Mouse (Mus musculus): ENCODE measurements around the gene Sap30. TPM values are rescaled to one million over a fixed set of nuclear protein-coding genes. Genes with fewer than 3 reads are reported as not detected.
"Not testable (repeated sequence)": the region's sequence is repeated elsewhere in the genome, so short reads cannot be mapped to it uniquely, and the experiment has no call there.

The Sap30 gene
- total RNA-seq (2021), result 10 to 100 TPM; 13.3 to 13.7 TPM
- 8.9 and 12.9 TPM in 2 replicates for polyA plus RNA-seq (2012; rRNA removed)
- long read RNA-seq, transcript Sap30-201 (4 exons, 1,178 nt), result major isoform, 19 of 19 reads
- long read RNA-seq, partial matches to known transcripts, result 0 of 19 reads
- long read RNA-seq, other reads (novel, unspliced or antisense), result 0 of 19 reads

DNA sequence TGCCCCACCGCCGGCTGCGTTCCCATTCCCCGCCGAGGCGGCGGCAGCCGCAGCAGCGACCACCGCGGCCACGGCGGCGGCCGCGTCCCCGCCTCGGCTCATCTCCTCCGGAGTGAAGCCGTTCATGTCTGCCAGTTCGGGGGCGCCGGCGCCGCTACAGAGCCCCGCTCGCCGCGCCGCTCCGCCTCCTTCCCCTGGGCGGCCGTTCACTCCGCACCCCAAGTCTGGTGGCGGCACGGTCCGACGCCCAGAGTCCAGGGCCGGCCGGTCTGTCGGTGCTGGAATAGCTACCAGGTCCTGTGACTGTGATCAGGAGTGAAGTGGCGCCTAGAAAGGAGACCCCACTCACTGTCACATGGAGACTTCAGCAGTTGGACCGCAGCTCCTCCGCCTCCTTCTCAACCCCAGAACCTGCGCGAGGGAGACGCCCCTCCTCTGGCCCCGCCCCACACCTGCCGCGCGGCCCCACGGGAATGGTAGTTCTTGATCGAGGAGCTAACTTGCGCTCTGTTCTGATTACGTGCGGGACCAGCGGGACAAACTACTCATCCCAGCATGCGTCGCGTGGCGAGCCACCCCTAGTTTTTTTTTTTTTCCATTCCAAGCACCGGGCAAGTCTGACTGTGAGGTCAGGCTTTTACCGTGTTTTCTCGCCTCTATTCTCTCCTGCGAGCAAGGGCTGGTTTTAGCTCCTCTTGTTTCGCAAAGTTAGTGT is at the start of gene Sap30:
TSS of gene Sap30 (minus strand) at position 420 of the 715 bp plus-strand sequence.
- DNase-seq, result peak; percentile 99

DNA sequence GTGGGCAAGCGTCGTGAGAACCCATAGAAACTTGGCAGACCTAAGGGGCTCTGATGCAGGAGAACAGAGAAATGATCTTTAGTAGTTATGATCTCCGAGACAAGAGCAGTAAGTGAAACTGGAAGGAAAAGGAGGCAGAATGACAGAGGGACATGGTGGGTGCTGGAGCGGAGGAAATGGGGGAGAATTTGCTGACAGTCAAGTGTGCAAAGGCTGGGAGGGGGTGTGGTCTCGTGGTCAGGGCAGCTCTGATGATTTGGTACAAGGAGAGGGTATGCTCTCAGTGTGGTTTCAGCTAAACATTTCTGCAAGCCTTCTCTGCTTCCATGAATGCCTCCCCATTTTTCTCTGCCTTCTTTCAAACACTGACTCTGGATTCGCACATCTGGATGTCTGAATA is 48.5 kb upstream of the Sap30 start:
- no peak for DNase-seq

DNA sequence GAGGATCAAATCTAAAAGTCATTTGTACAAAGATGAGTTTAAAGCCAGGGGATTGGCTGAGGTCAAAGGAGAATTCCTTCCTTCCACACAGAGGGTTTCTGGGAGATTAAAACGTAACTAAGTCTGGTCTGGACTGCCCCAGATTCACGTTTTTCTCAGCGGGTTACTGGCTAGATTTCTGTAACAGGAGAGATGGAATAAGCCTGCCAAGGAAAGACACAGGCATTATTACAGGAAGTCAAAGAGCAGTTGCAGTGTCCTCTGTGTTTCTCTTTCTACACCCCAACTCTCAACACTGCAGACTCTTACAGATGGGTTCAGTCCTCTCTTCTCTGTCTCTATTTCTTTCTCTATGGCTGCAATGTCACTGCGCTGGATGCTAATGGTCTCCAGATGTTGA is 46.8 kb upstream of the Sap30 start:
- DNase-seq, result no peak

DNA sequence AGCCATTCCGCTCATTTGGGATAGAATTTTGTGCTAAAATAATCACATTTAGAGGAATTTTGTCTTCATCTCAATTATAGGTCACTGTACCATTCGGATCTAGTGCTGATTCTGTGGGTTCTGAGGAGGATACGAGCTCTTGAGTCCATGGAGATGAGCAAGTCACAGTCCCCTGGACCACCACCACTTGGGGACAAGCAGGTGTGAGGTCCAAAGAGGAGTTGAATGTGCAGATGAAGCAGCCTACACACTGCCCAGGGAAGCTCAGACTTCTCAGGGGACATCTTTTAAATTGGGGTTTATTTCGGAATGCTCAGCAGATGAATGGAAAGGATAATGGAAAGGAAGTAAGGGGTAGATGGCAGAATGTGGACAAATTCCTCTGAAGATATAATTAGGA is 45.4 kb upstream of the Sap30 start:
- DNase-seq, result no peak

DNA sequence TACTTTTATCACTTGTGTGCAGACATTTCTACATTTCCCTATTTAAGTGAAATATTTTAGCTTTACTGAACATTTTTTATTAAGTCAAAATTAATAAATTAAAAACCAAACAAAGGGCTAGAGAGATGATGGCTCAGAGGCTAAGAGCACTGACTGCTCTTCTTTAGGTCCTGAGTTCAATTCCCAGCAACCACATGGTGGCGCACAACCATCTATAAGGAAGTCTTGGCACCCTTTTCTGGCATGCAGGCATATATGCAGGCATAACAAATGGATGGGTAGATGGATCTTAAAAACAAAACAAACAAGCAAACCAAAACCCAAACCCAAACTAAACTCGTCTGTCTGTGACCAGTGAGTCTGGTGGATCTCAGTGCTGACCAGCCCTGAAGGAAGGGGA is 44.6 kb upstream of the Sap30 start:
- DNase-seq, result no peak

DNA sequence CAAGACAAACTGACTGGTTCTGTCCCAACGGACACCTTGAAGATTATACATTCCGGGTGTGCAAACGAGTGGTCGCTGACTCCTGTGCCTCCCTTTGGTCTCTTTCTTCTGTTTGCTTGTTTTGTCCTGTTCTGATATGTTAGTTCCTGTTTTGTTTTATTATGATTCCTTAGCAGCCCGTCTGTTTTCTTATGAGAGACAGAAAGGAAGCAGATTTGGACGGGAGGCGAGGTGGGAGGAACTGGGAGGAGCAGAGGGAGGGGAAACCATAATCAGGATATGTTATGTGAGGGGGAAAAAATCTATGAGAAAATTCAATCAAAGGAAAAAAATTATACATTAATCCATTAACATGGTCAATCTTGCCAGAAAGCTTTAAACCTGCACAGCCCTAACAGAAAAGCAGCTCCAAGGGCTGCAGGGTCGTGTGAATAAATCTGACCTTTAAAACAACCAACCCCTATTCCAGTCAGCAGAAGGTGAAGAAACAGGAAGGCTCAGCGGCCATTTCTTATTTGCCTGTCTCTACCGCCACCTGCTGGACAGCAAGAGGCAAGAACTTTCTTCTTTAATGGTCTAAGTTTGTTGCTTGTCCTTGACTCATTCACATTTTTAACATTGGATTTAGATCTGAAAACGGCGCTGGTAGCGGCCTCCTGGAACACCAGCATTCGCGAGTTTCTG is 43.1 kb upstream of the Sap30 start:
- DNase-seq, result peak; percentile 85

DNA sequence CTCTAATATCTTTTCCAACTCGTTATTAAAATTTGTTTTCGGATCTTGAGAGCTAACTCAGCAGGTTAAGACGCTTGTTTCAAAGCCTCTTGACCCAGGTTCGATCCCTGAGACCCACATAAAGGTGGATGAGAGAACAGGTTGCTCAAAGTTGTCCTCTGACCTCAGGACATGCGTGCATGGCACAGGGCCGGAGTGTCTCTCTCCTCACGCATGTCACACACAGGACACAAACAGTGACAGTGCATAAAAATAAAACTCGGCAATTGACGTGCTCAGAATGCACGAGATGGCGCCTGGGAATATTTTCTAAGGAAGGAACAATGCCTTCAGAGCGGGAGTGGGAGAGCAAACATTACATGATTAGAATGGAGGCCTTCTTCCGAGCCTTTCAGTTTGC is 42.6 kb upstream of the Sap30 start:
- no peak for DNase-seq

DNA sequence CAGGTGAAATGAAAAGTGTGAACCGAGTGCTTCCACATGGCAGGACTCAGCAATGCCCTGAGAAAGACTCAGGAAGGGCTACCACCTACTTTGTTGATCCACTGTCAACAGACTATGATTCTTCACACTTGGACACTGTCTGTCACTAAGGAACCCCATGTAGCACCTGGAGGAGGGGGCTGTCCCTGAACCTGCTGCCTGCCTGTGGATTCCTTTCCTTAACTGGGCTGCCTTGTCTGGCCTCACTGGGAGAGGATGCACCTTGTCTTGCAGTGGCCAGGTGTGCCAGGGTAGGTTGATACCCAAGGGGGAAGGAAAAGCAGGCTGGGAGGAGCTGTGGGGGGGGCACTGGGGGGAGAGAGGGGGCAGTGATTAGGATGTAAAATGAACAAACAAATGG is 40.4 kb upstream of the Sap30 start:
- no peak for DNase-seq

DNA sequence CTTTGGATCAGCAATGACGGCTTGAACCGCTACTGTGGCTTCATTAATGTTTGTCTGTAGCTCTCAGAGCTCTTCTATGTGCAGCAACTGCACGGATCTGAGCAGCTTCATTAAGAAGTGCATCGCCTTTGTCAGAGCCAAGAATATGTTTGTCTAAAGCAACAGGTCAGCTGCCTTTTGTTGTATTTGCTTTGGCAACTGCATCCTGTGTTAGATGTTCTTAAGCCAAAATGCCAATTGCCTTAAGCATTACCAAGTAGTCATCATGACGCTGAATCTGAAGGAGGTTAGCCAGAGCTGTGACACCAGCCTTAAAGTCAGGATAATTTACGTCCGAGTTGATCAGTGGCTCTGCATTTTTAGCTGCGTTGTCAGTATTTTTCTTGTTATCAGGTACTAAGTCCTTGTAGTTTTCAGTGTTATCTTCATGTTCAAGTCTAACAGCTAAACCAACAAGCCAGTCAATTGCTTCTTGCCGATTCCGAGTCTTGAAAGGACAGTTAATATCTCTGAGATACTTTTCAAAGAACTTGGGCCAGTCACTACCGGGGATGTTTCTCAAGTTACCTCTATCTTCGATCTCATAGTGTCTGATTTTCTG is 32.6 kb upstream of the Sap30 start:
- DNase-seq, result peak; percentile 14

DNA sequence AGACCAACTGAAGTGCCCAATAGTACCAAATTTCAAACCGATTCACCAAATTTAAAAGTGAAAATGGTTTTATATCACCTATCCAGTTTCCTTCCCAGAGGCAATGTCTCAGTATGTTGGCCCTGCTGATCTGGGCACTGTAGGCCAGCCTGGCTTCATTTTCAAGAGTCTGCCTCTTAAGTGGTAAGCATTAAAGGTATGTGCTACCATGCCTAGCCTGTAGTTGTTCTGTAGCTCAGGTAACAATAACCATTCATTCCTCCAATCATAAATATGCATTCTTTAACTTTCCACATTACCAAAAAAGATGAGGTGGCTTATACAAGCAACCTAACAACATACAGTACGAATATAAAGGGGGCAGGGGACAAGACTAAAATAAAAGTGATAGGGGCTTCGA is 30.1 kb upstream of the Sap30 start:
- no peak for DNase-seq

DNA sequence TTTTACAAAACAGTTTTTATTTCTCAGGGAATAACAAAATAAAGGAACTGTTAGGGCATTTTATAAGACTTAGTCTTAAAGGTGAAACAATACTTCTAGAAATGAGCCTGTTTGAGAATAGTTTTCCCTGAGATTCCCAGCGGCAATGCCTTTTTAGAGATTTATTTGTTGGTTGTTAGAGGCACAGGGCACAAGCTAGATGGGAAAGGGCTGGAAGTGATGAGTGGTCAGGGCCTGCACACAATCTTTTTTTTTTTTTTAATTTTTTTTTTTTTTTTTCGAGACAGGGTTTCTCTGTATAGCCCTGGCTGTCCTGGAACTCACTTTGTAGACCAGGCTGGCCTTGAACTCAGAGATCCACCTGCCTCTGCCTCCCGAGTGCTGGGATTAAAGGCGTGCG is 29.0 kb upstream of the Sap30 start:
- not testable (repeated sequence) for DNase-seq

DNA sequence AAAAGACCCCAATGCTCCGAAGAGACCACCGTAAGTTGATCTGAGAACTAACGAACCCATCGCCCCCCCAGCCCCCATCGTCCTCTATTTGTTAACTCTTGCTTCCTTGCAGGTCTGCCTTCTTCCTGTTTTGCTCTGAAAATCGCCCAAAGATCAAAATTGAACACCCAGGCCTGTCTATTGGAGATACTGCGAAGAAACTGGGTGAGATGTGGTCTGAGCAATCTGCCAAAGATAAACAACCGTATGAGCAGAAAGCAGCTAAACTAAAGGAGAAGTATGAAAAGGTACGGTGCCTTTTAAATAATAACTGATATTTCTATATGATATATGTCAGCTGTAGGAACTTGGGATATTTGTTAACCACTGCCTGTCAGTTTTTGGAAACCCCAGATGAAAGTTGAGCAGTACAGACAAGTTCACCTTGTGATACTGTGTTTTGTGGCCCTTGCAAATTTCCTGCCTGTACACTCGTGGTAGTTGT is 25.6 kb upstream of the Sap30 start:
- not testable (repeated sequence) for DNase-seq

DNA sequence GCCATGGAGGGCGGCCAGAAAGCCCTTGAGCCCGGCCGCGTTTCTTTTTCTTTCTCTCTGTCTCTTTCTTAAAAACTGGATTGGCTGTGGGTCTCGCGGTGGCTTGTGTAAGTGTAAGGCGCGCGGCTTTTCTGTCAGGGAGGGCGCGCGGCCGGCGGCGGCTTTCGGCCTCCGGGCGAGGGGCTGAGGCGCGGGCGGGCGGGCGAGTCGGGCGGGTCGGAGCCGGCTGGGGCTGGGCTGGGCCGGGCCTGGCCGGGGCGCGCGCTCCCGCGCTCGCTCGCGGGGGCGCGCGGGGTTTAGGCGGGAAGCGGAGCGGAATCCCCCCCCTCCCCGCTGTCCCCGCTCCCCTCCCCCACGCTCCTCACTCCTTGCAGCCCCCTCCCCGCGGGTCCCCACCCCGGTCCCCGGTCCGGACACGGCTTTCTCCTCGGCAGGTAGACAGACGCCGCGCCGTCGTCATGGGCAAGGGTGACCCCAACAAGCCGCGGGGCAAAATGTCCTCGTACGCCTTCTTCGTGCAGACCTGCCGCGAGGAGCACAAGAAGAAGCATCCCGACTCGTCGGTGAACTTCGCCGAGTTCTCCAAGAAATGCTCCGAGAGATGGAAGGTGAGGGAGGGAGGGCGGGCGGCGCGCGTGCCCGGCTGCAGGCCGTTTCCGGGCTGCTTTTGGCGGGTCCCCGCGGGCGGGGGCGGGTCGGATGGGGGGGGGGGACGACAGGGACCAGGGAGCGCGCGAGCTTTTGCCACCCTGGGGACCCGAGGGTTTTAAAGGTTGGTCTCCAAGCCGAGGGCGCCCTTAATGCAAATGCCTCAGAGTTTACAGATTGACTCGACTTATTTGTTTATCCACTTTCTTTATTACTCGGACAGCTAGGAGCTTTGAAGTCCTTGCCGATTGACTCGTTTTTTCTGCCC is 24.7 kb upstream of the Sap30 start:
- DNase-seq, result peak; percentile 59

DNA sequence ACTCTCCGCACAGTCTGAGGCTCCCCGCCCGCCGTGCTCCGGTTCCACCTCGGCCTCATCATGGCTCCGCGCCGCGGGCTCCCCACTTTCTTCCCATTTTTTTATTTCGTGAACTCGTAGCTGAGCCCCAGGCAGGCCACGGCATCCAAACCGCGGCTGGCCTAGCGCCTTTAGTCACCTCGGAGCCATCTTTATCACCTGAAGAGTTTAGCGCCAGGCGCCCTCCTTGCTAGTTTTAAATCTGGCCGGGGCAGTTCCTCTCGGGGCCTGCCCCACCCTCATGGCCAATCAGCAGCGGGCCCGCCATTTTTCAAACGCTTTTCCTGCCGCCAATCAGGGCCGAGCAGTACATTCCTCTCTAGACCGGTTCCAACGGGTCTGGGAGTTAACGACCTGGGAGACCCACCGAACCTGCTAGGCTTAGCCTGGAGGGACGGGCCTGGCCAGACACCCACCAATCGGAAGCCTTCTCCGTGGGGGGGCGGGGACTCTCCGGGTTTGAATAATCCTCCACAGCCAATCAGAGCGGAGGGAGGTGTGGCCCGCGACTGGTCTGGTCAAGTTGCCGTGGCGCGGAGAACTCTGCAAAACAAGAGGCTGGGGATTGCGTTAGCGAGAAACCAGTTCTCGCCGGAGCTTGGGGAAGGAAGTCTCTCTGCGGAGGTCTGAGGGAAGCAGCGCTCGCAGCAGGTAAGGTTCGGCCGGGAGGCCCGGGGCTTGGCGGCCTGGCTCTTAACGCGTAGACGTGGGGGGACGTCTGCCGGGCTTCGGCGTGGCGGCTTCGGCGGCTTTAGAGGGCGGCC is 23.9 kb upstream of the Sap30 start, which contains the start of gene Hmgb2:
TSS of gene Hmgb2 (plus strand) at position 592 of the 803 bp plus-strand sequence.
- peak; percentile 100 for DNase-seq

DNA sequence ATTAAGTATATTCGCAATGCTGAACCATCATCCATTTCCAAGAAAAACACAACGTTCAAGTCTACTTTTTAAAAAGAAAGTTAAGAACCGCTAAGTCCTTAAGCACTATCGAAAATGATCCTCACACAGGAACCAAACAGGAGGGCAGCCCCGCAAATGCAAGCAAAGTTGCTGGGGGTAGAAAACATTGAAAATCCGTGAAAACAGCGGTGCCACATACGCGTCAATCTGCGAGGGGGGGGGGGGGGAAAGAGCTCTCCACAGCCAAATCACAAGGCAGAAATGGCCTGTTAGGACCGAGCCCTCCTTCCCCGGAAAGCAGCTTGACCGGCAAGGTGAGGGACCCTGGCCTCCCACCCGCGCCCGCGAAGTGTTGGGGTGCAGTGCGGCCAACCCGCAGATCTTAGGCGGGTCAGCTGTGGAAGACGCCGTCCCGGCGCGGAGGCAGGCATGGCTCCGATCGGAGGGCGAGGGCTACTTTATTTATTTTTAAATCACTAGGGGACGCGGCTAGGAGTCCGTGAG is 23.2 kb upstream of the Sap30 start:
- DNase-seq, result no peak

DNA sequence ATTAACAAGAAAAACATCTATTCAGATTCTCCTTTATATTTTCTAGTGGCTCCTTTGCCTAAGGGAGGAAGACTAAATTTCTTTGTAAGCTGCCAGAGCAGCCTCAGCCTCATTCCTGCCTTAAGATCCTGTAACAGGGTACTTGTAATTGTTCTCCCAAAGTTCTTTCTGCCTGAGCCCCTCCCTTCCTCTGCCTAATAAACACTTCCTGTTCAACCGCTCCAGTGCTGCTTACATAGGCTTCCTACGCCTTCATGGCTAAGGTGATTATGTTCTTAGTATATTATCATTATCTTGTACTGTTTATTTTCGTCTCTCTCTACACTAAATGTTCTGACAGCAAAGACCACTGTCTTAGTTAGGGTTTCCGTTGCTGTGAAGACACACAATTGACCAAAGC is 21.0 kb upstream of the Sap30 start:
- no peak for DNase-seq

DNA sequence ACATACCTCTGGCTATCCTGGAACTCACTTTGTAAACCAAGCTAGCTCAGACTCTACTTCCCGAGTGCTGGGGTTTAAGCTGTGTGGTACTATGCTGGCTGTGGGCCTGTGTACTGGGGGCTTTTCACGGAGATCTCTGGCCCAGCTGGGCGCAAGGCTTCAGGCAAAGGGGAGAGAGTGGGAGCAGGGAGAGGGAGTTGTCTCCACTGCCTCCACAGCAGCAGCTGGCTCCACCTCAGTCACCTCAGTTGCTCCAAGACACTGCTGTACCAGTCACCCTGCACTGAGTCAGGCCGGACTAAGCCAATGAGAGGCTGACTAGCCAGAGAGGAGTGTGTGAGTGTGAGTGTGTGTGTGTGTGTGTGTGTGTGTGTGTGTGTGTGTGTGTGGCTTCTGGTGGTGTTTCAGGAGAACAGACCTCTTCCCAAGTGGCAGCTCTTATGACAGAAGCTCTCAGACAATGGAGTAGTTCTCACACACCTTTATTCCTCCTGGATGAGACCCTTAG is 19.9 kb upstream of the Sap30 start:
- DNase-seq, result no peak

DNA sequence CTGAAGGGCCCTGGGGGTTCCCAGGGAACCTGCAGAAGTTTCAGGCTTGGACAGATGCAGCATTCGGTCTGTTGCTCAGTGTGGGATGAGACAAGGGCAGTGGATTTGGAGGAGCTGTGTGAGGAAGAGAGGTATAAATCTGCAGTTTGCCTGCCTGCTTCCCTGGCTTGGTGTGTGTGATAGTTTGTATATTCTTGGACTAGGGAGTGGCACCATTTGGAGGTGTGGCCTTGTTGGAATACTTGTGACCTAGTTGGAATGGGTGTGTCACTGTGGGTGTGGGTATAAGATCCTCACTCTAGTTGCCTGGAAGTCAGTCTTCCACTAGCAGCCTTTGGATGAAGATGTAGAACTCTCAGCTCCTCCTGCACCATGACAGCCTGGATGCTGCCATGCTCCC is 17.8 kb upstream of the Sap30 start:
- DNase-seq, result not testable (repeated sequence)

DNA sequence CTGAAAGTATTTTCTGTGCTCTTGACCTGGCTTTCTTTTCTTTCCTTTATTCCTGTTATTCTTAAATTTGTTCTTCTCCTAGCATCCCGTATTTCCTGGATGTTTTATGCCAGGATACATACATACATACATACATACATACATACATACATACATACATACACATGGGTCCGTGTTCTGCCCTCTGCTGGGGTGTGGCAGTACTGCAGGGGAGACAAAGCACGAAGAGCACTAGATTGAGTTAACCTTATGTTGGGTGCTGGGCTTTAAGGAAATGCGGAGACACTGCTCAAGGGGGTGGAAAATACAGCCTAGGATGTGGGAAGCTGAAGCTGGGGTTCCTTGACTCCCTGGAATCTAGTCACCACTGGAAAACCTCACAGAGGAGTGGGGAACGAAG is 16.0 kb upstream of the Sap30 start:
- DNase-seq, result peak; percentile 48

DNA sequence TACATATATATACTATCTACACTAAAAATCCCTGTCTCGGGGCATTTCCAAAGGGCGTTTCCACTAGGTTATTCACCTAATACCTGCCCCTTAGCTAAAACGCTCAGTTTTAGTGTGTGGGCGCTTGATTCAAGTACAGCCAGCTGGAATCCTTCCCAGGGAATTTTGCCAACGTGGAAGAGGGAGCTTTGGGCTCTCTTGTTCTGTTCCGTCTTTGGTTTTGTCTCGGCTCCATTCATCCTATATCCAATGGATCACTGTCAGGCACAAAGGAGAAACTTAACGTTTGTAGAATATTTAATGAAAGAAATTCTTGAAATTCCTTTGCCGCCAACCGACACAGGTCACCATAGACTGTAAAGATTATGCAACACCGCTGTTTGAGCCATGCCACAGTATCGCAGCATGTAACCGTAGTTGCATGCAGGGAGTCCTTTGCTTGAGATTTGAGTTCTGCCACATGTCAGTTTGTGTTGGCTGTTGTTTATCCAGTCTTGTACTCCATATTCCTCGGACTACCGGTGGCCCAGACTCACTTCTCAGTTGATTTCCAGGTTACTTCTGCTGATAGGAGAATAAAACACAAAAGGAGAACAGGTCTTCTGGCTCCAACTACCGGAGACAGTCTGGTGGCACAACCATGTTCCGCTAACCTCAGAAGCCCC is 11.3 kb upstream of the Sap30 start:
- peak; percentile 73 for DNase-seq
